ENCODE assay signal across 8 mouse cellular contexts in genomic region chr9:20976216-20976960, GRCm38 (mm10). TPM values are rescaled to one million over a fixed set of nuclear protein-coding genes. Genes with fewer than 3 reads are reported as not detected.
DNase-seq lines count a peak whose midpoint lies in the region; ATAC-seq and TF ChIP-seq lines count a peak whose summit lies in the region.

TSS of gene S1pr2 (minus strand) at chr9:20976781.

- no peak for TF ChIP-seq CTCF in cerebellum, adult 2 months (IDR thresholded peaks at IDR 0.05; ENCODE audit: borderline replicate concordance, insufficient read depth, low read depth, low read length)
- no peak for TF ChIP-seq CTCF in small intestine, adult 2 months (IDR thresholded peaks at IDR 0.05; ENCODE audit: extremely low read depth, insufficient read length, insufficient replicate concordance, low read depth, low read length)

- no peaks in the 10 kb centered on the region for H3K36me3 ChIP-seq in intestine, embryonic 14.5 days (ENCODE audit: control insufficient read depth, insufficient read depth, low read length)
- no peaks in the 10 kb centered on the region for H3K36me3 ChIP-seq in limb, embryonic 11.5 days (ENCODE audit: control insufficient read depth, insufficient read depth, low read length)
- no peaks in the 10 kb centered on the region for H3K36me3 ChIP-seq in midbrain, embryonic 12.5 days
- H3K36me3 ChIP-seq in small intestine, adult 2 months (ENCODE audit: control insufficient read depth, insufficient read depth, low read length), result no peaks in the 10 kb centered on the region

- H3K4me2 ChIP-seq in intestine, embryonic 14.5 days (ENCODE audit: low read length), result peak within 1 kb of the TSS; percentile 94
- H3K4me2 ChIP-seq in limb, embryonic 11.5 days (ENCODE audit: low read depth, severe bottlenecking), result peak within 1 kb of the TSS; percentile 98
- H3K4me2 ChIP-seq in midbrain, embryonic 12.5 days (replicated peaks), result peak within 1 kb of the TSS; percentile 84

- peak; percentile 69 for ATAC-seq in intestine, embryonic 14.5 days (replicated peaks; ENCODE audit: low FRiP score, low TSS enrichment, low read depth)
- peak; percentile 85 for ATAC-seq in limb, embryonic 11.5 days (ENCODE audit: insufficient number of reproducible peaks, low FRiP score, low TSS enrichment, low read depth)
- peak; percentile 71 for ATAC-seq in midbrain, embryonic 12.5 days (ENCODE audit: low FRiP score, low read depth)

- peak; percentile 27 to 36 for DNase-seq in cerebellum, adult 2 months
- DNase-seq in cerebellum, adult 9-11 months, result no peak
- peak; percentile 91 for DNase-seq in embryo, embryonic 9.5 days (ENCODE audit: extremely low spot score)
- DNase-seq in gastrocnemius, postnatal 36 days, result peak; percentile 80 to 87
- peak; percentile 95 for DNase-seq in intestine, embryonic 14.5 days (ENCODE audit: low spot score)
- DNase-seq in limb, embryonic 11.5 days (ENCODE audit: low spot score), result peak; percentile 98

- TF ChIP-seq POLR2A in cerebellum, adult 2 months (IDR thresholded peaks at IDR 0.05; ENCODE audit: borderline replicate concordance, insufficient read depth, low read length), result no peak
- peak; percentile 43; the same call in 1 of the 2 replicates for TF ChIP-seq POLR2A in small intestine, adult 2 months (IDR thresholded peaks at IDR 0.05; ENCODE audit: low read depth, low read length)

- no peak within 1 kb of the TSS for H3K27ac ChIP-seq in cerebellum, adult 2 months (ENCODE audit: insufficient read depth, low read length)
- peak within 1 kb of the TSS; percentile 92 for H3K27ac ChIP-seq in intestine, embryonic 14.5 days (ENCODE audit: low read depth)
- H3K27ac ChIP-seq in limb, embryonic 11.5 days (replicated peaks; ENCODE audit: low read depth, low read length), result peak within 1 kb of the TSS; percentile 99
- H3K27ac ChIP-seq in midbrain, embryonic 12.5 days (replicated peaks), result peak within 1 kb of the TSS; percentile 58
- H3K27ac ChIP-seq in small intestine, adult 2 months (ENCODE audit: insufficient read depth, low read depth, low read length), result peak within 1 kb of the TSS; percentile 61

- under 1% methylated on average over 47 of the region's 47 CpGs for WGBS in cerebellum, adult 2 months
- under 1% methylated on average over 47 of the region's 47 CpGs for WGBS in intestine, embryonic 14.5 days
- WGBS in limb, embryonic 11.5 days, result 0% methylated on average over 43 of the region's 47 CpGs
- WGBS in midbrain, embryonic 12.5 days, result under 1% methylated on average over 37 of the region's 47 CpGs
- under 1% methylated on average over 47 of the region's 47 CpGs for WGBS in small intestine, adult 2 months

- H3K9me3 ChIP-seq in intestine, embryonic 14.5 days (ENCODE audit: control insufficient read depth, low read length), result no peaks in the 10 kb centered on the region
- H3K9me3 ChIP-seq in limb, embryonic 11.5 days (ENCODE audit: control insufficient read depth, low read length), result no peaks in the 10 kb centered on the region
- H3K9me3 ChIP-seq in midbrain, embryonic 12.5 days, result no peaks in the 10 kb centered on the region

- intact Hi-C loops in gastrocnemius, postnatal 36 days (cut with DNase I), result no loop called here

- H3K4me3 ChIP-seq in cerebellum, adult 2 months (replicated peaks; ENCODE audit: insufficient read depth, low read depth, low read length), result peak within 1 kb of the TSS; percentile 37
- peak within 1 kb of the TSS; percentile 91 for H3K4me3 ChIP-seq in intestine, embryonic 14.5 days (ENCODE audit: low read depth, low read length)
- H3K4me3 ChIP-seq in limb, embryonic 11.5 days (ENCODE audit: low read depth, low read length), result peak within 1 kb of the TSS; percentile 92
- peak within 1 kb of the TSS; percentile 78 for H3K4me3 ChIP-seq in midbrain, embryonic 12.5 days
- H3K4me3 ChIP-seq in small intestine, adult 2 months (ENCODE audit: low read depth, low read length), result peak within 1 kb of the TSS; percentile 70

- peaks cover 1% of the 10 kb centered on the region; the same call in 1 of the 2 replicates for H3K27me3 ChIP-seq in cerebellum, adult 2 months (ENCODE audit: control insufficient read depth, insufficient read depth, low read length)
- H3K27me3 ChIP-seq in intestine, embryonic 14.5 days (replicated peaks; ENCODE audit: control insufficient read depth, insufficient read depth, low read length), result no peaks in the 10 kb centered on the region
- no peaks in the 10 kb centered on the region for H3K27me3 ChIP-seq in limb, embryonic 11.5 days (ENCODE audit: control insufficient read depth, insufficient read depth, low read length)
- peaks cover 5% of the 10 kb centered on the region; the same call in 1 of the 2 replicates for H3K27me3 ChIP-seq in midbrain, embryonic 12.5 days
- no peaks in the 10 kb centered on the region for H3K27me3 ChIP-seq in small intestine, adult 2 months (ENCODE audit: control insufficient read depth, insufficient read depth, low read length)

- peak within 1 kb of the TSS; percentile 83 for H3K9ac ChIP-seq in intestine, embryonic 14.5 days (ENCODE audit: low read length)
- H3K9ac ChIP-seq in limb, embryonic 11.5 days (ENCODE audit: low read length), result peak within 1 kb of the TSS; percentile 97
- peak within 1 kb of the TSS; percentile 73 for H3K9ac ChIP-seq in midbrain, embryonic 12.5 days (replicated peaks)

- 0 out of 2 replicates have a peak, but pooled peaks cover 3% of the 10 kb centered on the region for H3K4me1 ChIP-seq in cerebellum, adult 2 months (ENCODE audit: control insufficient read depth, insufficient read depth, low read length)
- peaks cover 45% of the 10 kb centered on the region for H3K4me1 ChIP-seq in intestine, embryonic 14.5 days (replicated peaks; ENCODE audit: control insufficient read depth, insufficient read depth, low read length)
- H3K4me1 ChIP-seq in limb, embryonic 11.5 days (ENCODE audit: control insufficient read depth, insufficient read depth, low read length), result peaks cover 45% of the 10 kb centered on the region
- H3K4me1 ChIP-seq in midbrain, embryonic 12.5 days, result peaks cover 34% of the 10 kb centered on the region
- H3K4me1 ChIP-seq in small intestine, adult 2 months (ENCODE audit: control insufficient read depth, insufficient read depth, insufficient read length, low read length), result peaks cover 10% of the 10 kb centered on the region

RNA-seq across cellular contexts. Expression of gene S1pr2, which starts in this region (rescaled TPM):
- 1.8 and 1.9 TPM in 2 replicates for polyA plus RNA-seq in cerebellum, adult 2 months (2012; rRNA removed)
- total RNA-seq in gastrocnemius, postnatal 36 days (2021), result 1 to 10 TPM; 1.5 to 1.6 TPM
- polyA plus RNA-seq in intestine, embryonic 14.5 days (2014; fragmentation: Nextera tagmentation; extraction: Ambion mirVana), result 31.9 and 35.5 TPM in 2 replicates
- 46.5 and 52.8 TPM in 2 replicates for polyA plus RNA-seq in limb, embryonic 11.5 days (2014; fragmentation: Nextera tagmentation; extraction: Ambion mirVana)
- 20.6 and 22.6 TPM in 2 replicates for polyA plus RNA-seq in midbrain, embryonic 12.5 days (2016; fragmentation: Nextera tagmentation; extraction: Ambion mirVana)
- 2.5 and 2.9 TPM in 2 replicates for polyA plus RNA-seq in small intestine, adult 2 months (2012; rRNA removed)

Comparison
In these comparisons a context has a peak if more than half of its experiments do, and no peak if none do; other contexts are left out.
1. H3K4me3 ChIP-seq: peak in every context shown above with its lines; median percentile 92 in limb, embryonic 11.5 days; 91 in intestine, embryonic 14.5 days; 78 in midbrain, embryonic 12.5 days; 70 in small intestine, adult 2 months; 37 in cerebellum, adult 2 months.